Mouse (Mus musculus): Measurements from ENCODE around the gene Ccr1l1. TPM values are rescaled to one million over a fixed set of nuclear protein-coding genes. Genes with fewer than 3 reads are reported as not detected.
A peak's percentile ranks its signal among the peaks of the same experiment; 100 is the strongest.

The Ccr1l1 gene
- polyA plus RNA-seq (2012; fragmentation: generic; extraction: Trizol), result not detected

DNA sequence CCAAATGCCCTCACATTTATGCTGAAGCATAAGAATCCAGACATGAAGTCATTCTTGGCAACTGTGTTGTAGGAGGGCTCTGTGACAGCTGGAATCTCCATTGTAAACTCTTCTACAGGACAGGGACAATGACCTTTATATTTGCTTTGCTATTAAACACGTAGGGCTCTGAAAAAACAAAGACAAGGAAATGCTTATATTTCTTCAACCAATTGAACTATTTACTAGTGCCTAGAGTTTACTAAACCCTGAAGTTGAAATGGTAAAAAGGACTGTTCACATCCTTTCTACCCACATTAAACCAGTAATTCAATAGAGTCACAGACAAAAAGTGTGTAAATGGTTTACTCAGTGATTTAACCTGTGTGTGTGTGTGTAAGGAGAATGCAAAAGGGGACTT, at the start of gene Ccr1l1:
Gene Ccr1l1, minus strand, starts transcription at position 101 of the 400 bp plus-strand sequence.
- Histone ChIP-seq H3K36me3 (ENCODE audit: control insufficient read depth, insufficient read depth) (no peaks in the 10 kb centered on the region), H3K4me2 (ENCODE audit: low read depth) (no peak within 1 kb of the TSS)
- TF ChIP-seq CEBPB (IDR thresholded peaks at IDR 0.05; ENCODE audit: insufficient read depth, poor library complexity, severe bottlenecking), result no peak
- no peak for TF ChIP-seq SRF (IDR thresholded peaks at IDR 0.05; ENCODE audit: control insufficient read depth, insufficient read length, low read depth)
- no peak for TF ChIP-seq USF1 (IDR thresholded peaks at IDR 0.05; ENCODE audit: low read depth)
- TF ChIP-seq MYOG (IDR thresholded peaks at IDR 0.05; ENCODE audit: control insufficient read depth in 1 of 3, insufficient read depth in 1 of 3, insufficient read length in 2 of 3, low read depth in 2 of 3), result no peak
- TF ChIP-seq MAX (IDR thresholded peaks at IDR 0.05; ENCODE audit: low read depth), result no peak
- no peak for TF ChIP-seq POLR2A (IDR thresholded peaks at IDR 0.05; ENCODE audit: insufficient read length, low read depth)
- no peak for TF ChIP-seq TCF12 (IDR thresholded peaks at IDR 0.05; ENCODE audit: insufficient read depth, poor library complexity, severe bottlenecking)
- TF ChIP-seq TCF3 (IDR thresholded peaks at IDR 0.05; ENCODE audit: insufficient read length, low read depth), result no peak
- TF ChIP-seq E2F4 (IDR thresholded peaks at IDR 0.05; ENCODE audit: insufficient read depth), result no peak
- no peak for TF ChIP-seq REST (IDR thresholded peaks at IDR 0.05; ENCODE audit: insufficient read depth, insufficient read length)
- TF ChIP-seq MYOD1 (IDR thresholded peaks at IDR 0.05; ENCODE audit: control insufficient read depth in 1 of 3, insufficient read length in 2 of 3, low read depth in 2 of 3), result no peak
- TF ChIP-seq POLR2AphosphoS2 (IDR thresholded peaks at IDR 0.05; ENCODE audit: insufficient read length, low read depth), result no peak

DNA sequence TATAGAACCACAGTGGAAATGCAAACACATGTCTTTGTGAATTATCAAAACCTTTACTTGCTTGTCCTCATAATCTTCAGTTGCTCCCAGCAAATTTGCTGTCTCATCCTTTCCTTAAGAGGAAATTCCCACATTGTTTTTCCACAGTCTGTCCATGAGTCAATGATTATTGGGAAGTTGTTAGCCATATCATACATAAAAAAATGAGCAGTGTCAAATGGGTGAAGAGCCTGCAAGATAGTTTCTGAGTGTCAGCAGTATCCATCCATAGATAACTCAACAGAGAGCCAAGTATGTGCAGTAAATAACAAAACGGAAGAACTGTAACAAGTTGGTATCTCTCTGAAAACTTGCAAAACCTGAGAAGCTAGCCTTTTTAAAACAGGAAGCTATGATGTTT, 43.5 kb upstream of the Ccr1l1 start, which contains the start of gene Ccr3:
Gene Ccr3, plus strand, starts transcription at position 301 of the 400 bp plus-strand sequence.
- H3K79me2 ChIP-seq (ENCODE audit: control insufficient read depth, insufficient read depth), result no peaks in the 10 kb centered on the region
- H3ac ChIP-seq (ENCODE audit: control insufficient read depth, insufficient read length), result no peak within 1 kb of the TSS
- no peak within 1 kb of the TSS for H3K4me3 ChIP-seq
- H3K36me3 ChIP-seq (ENCODE audit: control insufficient read depth, insufficient read depth), result no peaks in the 10 kb centered on the region
- H3K4me2 ChIP-seq (ENCODE audit: low read depth), result peak within 1 kb of the TSS; percentile 44
- no peaks in the 10 kb centered on the region for H3K27me3 ChIP-seq (ENCODE audit: control insufficient read depth, insufficient read depth, insufficient read length)
- TF ChIP-seq TCF3 (IDR thresholded peaks at IDR 0.05; ENCODE audit: insufficient read length, low read depth) (no peak), TCF12 (IDR thresholded peaks at IDR 0.05; ENCODE audit: insufficient read depth, poor library complexity, severe bottlenecking) (no peak), MAX (IDR thresholded peaks at IDR 0.05; ENCODE audit: low read depth) (no peak), POLR2A (IDR thresholded peaks at IDR 0.05; ENCODE audit: insufficient read length, low read depth) (no peak)

More for the DNA sequence above, at the start of gene Ccr1l1:
- Histone ChIP-seq H3K79me2 (ENCODE audit: control insufficient read depth, insufficient read depth) (no peaks in the 10 kb centered on the region), H3K4me3 (no peak within 1 kb of the TSS), H3K27me3 (ENCODE audit: control insufficient read depth, insufficient read depth, insufficient read length) (no peaks in the 10 kb centered on the region), H3ac (ENCODE audit: control insufficient read depth, insufficient read length) (no peak within 1 kb of the TSS)

DNA sequence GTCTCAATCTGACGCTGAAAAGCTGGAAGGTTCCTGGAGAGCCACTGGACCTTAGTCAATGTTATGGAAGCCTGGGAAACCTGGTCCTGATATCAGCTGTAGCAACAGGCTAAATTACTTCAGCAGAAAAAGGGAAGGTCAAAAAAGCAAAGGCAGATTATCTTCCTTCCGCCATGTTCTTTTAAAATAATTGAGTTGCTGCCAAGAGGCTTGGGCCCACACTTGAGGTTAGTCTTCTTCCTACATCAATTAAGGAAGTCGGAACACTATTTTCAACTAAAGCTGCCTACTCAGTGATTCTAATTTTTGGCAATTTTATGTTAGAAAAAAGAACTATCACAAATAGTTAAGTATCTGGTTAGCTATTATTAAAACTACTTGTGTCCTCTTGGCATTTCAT, 41.7 kb upstream of the Ccr1l1 start:
- Histone ChIP-seq H3K27me3 (ENCODE audit: control insufficient read depth, insufficient read depth, insufficient read length) (no peaks in the 10 kb centered on the region), H3K4me3 (no peak overlapping the region), H3K36me3 (ENCODE audit: control insufficient read depth, insufficient read depth) (no peaks in the 10 kb centered on the region), H3K79me2 (ENCODE audit: control insufficient read depth, insufficient read depth) (no peaks in the 10 kb centered on the region), H3K4me2 (ENCODE audit: low read depth) (no peak overlapping the region), H3ac (ENCODE audit: control insufficient read depth, insufficient read length) (no peak overlapping the region)
- TF ChIP-seq SRF (IDR thresholded peaks at IDR 0.05; ENCODE audit: control insufficient read depth, insufficient read length, low read depth) (no peak), CEBPB (IDR thresholded peaks at IDR 0.05; ENCODE audit: insufficient read depth, poor library complexity, severe bottlenecking) (no peak), USF1 (IDR thresholded peaks at IDR 0.05; ENCODE audit: low read depth) (no peak), TCF3 (IDR thresholded peaks at IDR 0.05; ENCODE audit: insufficient read length, low read depth) (no peak), TCF12 (IDR thresholded peaks at IDR 0.05; ENCODE audit: insufficient read depth, poor library complexity, severe bottlenecking) (no peak), E2F4 (IDR thresholded peaks at IDR 0.05; ENCODE audit: insufficient read depth) (no peak), POLR2AphosphoS2 (IDR thresholded peaks at IDR 0.05; ENCODE audit: insufficient read length, low read depth) (no peak), POLR2A (IDR thresholded peaks at IDR 0.05; ENCODE audit: insufficient read length, low read depth) (no peak), MYOG (IDR thresholded peaks at IDR 0.05; ENCODE audit: control insufficient read depth in 1 of 3, insufficient read depth in 1 of 3, insufficient read length in 2 of 3, low read depth in 2 of 3) (no peak), MYOD1 (IDR thresholded peaks at IDR 0.05; ENCODE audit: control insufficient read depth in 1 of 3, insufficient read length in 2 of 3, low read depth in 2 of 3) (no peak), MAX (IDR thresholded peaks at IDR 0.05; ENCODE audit: low read depth) (no peak), REST (IDR thresholded peaks at IDR 0.05; ENCODE audit: insufficient read depth, insufficient read length) (no peak)

DNA sequence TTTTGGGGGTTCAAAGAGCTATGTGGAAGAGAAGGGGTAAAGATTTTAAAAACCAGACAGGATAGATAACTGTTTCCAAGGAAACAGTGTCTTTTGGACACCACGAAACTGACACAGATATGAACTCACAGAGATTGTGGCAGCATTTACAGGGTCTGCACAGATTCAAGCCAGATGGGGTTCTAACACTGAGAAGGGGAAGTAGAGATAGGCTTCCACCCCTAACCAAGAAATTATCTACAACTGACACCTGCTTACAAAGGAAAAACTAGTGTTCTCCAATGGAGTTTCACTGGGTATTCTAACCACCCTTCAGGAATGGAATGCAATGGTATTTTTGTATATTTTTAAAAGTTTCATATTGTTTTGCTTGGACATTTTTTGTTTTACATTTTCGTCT, 37.8 kb upstream of the Ccr1l1 start:
- Histone ChIP-seq H3K36me3 (ENCODE audit: control insufficient read depth, insufficient read depth) (no peaks in the 10 kb centered on the region), H3K79me2 (ENCODE audit: control insufficient read depth, insufficient read depth) (no peaks in the 10 kb centered on the region), H3K27me3 (ENCODE audit: control insufficient read depth, insufficient read depth, insufficient read length) (no peaks in the 10 kb centered on the region), H3K4me2 (ENCODE audit: low read depth) (no peak overlapping the region), H3K4me3 (no peak overlapping the region), H3ac (ENCODE audit: control insufficient read depth, insufficient read length) (no peak overlapping the region)
- TF ChIP-seq MYOD1 (IDR thresholded peaks at IDR 0.05; ENCODE audit: control insufficient read depth in 1 of 3, insufficient read length in 2 of 3, low read depth in 2 of 3) (no peak), POLR2AphosphoS2 (IDR thresholded peaks at IDR 0.05; ENCODE audit: insufficient read length, low read depth) (no peak), E2F4 (IDR thresholded peaks at IDR 0.05; ENCODE audit: insufficient read depth) (no peak), POLR2A (IDR thresholded peaks at IDR 0.05; ENCODE audit: insufficient read length, low read depth) (no peak), TCF3 (IDR thresholded peaks at IDR 0.05; ENCODE audit: insufficient read length, low read depth) (no peak)

DNA sequence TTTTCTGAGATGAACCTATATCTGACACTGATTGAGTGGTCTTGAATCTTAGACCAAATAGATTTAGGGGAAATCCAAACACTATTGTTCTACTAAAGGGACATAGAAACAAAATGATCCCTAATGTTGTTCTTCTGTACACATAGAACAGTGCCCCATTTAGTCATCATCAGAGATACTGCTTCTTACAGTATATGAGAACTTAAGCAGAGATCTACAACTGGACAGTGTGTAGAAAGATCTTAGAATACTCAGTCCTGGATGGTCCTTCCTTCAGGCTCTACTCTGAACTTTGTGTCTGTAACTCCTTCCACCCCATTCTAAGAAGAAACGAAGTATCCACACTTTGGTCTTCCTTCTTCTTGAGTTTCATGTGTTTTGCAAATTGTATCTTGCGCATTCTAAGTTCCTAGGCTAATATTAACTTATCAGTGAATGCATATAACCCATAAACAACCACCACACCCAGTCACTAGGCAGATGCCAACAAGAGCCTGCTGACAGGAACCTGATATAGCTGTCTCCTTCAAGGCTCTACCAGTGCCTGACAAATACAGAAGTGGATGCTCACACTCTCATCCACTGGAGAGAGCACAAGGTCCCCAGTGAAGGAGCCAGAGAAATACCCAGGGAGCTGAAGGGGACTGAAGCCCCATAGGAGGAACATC, 36.9 kb upstream of the Ccr1l1 start:
- no peaks in the 10 kb centered on the region for H3K36me3 ChIP-seq (ENCODE audit: control insufficient read depth, insufficient read depth)
- no peak overlapping the region for H3K4me3 ChIP-seq
- no peaks in the 10 kb centered on the region for H3K27me3 ChIP-seq (ENCODE audit: control insufficient read depth, insufficient read depth, insufficient read length)
- H3ac ChIP-seq (ENCODE audit: control insufficient read depth, insufficient read length), result no peak overlapping the region
- TF ChIP-seq TCF12 (IDR thresholded peaks at IDR 0.05; ENCODE audit: insufficient read depth, poor library complexity, severe bottlenecking) (no peak), MYOG (IDR thresholded peaks at IDR 0.05; ENCODE audit: control insufficient read depth in 1 of 3, insufficient read depth in 1 of 3, insufficient read length in 2 of 3, low read depth in 2 of 3) (no peak), REST (IDR thresholded peaks at IDR 0.05; ENCODE audit: insufficient read depth, insufficient read length) (no peak), CEBPB (IDR thresholded peaks at IDR 0.05; ENCODE audit: insufficient read depth, poor library complexity, severe bottlenecking) (no peak), E2F4 (IDR thresholded peaks at IDR 0.05; ENCODE audit: insufficient read depth) (no peak), POLR2A (IDR thresholded peaks at IDR 0.05; ENCODE audit: insufficient read length, low read depth) (no peak), POLR2AphosphoS2 (IDR thresholded peaks at IDR 0.05; ENCODE audit: insufficient read length, low read depth) (no peak), USF1 (IDR thresholded peaks at IDR 0.05; ENCODE audit: low read depth) (no peak), SRF (IDR thresholded peaks at IDR 0.05; ENCODE audit: control insufficient read depth, insufficient read length, low read depth) (no peak), MYOD1 (IDR thresholded peaks at IDR 0.05; ENCODE audit: control insufficient read depth in 1 of 3, insufficient read length in 2 of 3, low read depth in 2 of 3) (no peak), MAX (IDR thresholded peaks at IDR 0.05; ENCODE audit: low read depth) (no peak)
- no peak overlapping the region for H3K4me2 ChIP-seq (ENCODE audit: low read depth)
- H3K79me2 ChIP-seq (ENCODE audit: control insufficient read depth, insufficient read depth), result no peaks in the 10 kb centered on the region
